Mouse (Mus musculus) E14TG2a.4 (cell line): ENCODE results near the gene Mllt6.

Source experiments
- CTCF ChIP-seq: conservative IDR thresholded peaks from 2 replicates; pipeline ENCODE4 v1.5.1; 2014; ENCODE audit warnings: low read length
- NANOG ChIP-seq: IDR thresholded peaks from 2 replicates; pipeline ENCODE4 v1.6.1; 2014; ENCODE audit warnings: borderline replicate concordance, low read length, mixed read lengths

DNA sequence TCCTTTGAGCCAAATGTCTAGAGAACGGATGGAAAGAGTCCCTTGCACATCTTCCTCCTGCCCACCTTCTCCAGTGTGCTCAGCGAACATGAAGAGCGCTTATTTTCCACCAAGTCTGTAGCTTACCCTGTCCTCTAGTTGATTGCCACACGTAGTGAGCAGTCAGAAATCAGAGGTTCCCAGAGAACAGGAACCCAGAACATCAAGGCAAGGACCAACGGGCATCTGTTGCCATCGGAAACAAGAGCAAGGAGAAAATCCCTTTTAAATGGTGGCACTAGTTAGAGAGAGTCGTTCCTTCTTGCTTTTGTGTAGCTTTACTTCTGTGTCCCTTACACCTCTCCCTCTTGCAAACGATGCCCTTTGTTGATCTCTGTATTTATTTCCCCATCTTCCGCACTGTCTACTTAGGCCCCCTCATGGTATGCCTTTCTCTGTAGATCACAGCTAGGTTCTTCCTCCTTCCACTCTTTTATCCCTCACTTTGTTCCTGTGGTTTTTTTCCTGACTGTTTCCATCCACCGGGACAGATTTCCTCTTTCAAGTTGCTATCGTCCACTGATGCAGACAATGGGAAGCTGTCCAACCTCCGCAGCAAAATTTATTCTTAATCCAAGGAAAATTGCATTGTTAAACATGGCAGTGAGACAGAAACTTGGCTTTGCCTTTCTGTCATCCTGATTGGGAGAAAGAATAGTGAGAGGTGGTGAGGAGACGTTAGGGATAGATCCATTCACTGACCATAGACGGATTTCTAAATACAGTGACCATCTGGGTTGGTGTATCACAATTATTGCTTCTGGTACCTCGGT lies 38.6 kb downstream of the Mllt6 start:
- TF ChIP-seq CTCF = no peak
- TF ChIP-seq NANOG = no peak
